Mouse (Mus musculus): ENCODE results near the gene 4933405O20Rik. TPM values are rescaled to one million over a fixed set of nuclear protein-coding genes. Genes with fewer than 3 reads are reported as not detected.

Gene 4933405O20Rik
- not detected in 2 replicates for polyA plus RNA-seq (2014; fragmentation: Nextera tagmentation; extraction: Ambion mirVana)

- H3K9me3 ChIP-seq (ENCODE audit: control insufficient read depth, low read length): no peaks in the 10 kb centered on the region
- H3K27ac ChIP-seq (ENCODE audit: low read depth, low read length): no peak within 1 kb of the TSS
- no peaks in the 10 kb centered on the region for H3K4me1 ChIP-seq (ENCODE audit: control insufficient read depth, insufficient read depth, low read length)
- no peaks in the 10 kb centered on the region for H3K36me3 ChIP-seq (ENCODE audit: control insufficient read depth, insufficient read depth, low read length)
- DNase-seq (ENCODE audit: low spot score): no peak
- H3K9ac ChIP-seq (ENCODE audit: low read length): no peak within 1 kb of the TSS
- ATAC-seq (ENCODE audit: insufficient read depth, low FRiP score, low TSS enrichment): no peak
- WGBS: 89% methylated on average over 3 of the region's 3 CpGs
- no peak within 1 kb of the TSS for H3K4me2 ChIP-seq (ENCODE audit: low read depth)
- no peaks in the 10 kb centered on the region for H3K27me3 ChIP-seq (ENCODE audit: control insufficient read depth, insufficient read depth, low read length)
- no peak within 1 kb of the TSS for H3K4me3 ChIP-seq (ENCODE audit: low read depth, low read length)
Observed at GRCm38 (mm10) chr7:50598890-50599289, at the start of gene 4933405O20Rik. Gene 4933405O20Rik (plus strand): TSS chr7:50599190.

GRCm38 (mm10) chr7:50549572-50549971 is 49.4 kb upstream of the 4933405O20Rik start:
- 73% methylated on average over 3 of the region's 3 CpGs for WGBS
- DNase-seq (ENCODE audit: low spot score) (no peak), ATAC-seq (ENCODE audit: insufficient read depth, low FRiP score, low TSS enrichment) (no peak)
- H3K4me2 ChIP-seq (ENCODE audit: low read depth): no peak overlapping the region
- no peak overlapping the region for H3K9ac ChIP-seq (ENCODE audit: low read length)
- no peaks in the 10 kb centered on the region for H3K27me3 ChIP-seq (ENCODE audit: control insufficient read depth, insufficient read depth, low read length)
- no peaks in the 10 kb centered on the region for H3K9me3 ChIP-seq (ENCODE audit: control insufficient read depth, low read length)
- H3K27ac ChIP-seq (ENCODE audit: low read depth, low read length): no peak overlapping the region
- H3K4me1 ChIP-seq (ENCODE audit: control insufficient read depth, insufficient read depth, low read length): no peaks in the 10 kb centered on the region
- no peak overlapping the region for H3K4me3 ChIP-seq (ENCODE audit: low read depth, low read length)
- H3K36me3 ChIP-seq (ENCODE audit: control insufficient read depth, insufficient read depth, low read length): no peaks in the 10 kb centered on the region

GRCm38 (mm10) chr7:50551426-50551825 is 47.6 kb upstream of the 4933405O20Rik start:
- 78% methylated on average over 4 of the region's 4 CpGs for WGBS
- ATAC-seq (ENCODE audit: insufficient read depth, low FRiP score, low TSS enrichment): no peak
- no peaks in the 10 kb centered on the region for H3K4me1 ChIP-seq (ENCODE audit: control insufficient read depth, insufficient read depth, low read length)
- no peak overlapping the region for H3K9ac ChIP-seq (ENCODE audit: low read length)
- no peak for DNase-seq (ENCODE audit: low spot score)
- H3K27me3 ChIP-seq (ENCODE audit: control insufficient read depth, insufficient read depth, low read length): no peaks in the 10 kb centered on the region
- H3K4me3 ChIP-seq (ENCODE audit: low read depth, low read length): no peak overlapping the region
- H3K36me3 ChIP-seq (ENCODE audit: control insufficient read depth, insufficient read depth, low read length): no peaks in the 10 kb centered on the region
- H3K4me2 ChIP-seq (ENCODE audit: low read depth): no peak overlapping the region
- H3K27ac ChIP-seq (ENCODE audit: low read depth, low read length): no peak overlapping the region
- no peaks in the 10 kb centered on the region for H3K9me3 ChIP-seq (ENCODE audit: control insufficient read depth, low read length)

GRCm38 (mm10) chr7:50562708-50563107 is 36.3 kb upstream of the 4933405O20Rik start:
- no peak for ATAC-seq (ENCODE audit: insufficient read depth, low FRiP score, low TSS enrichment)
- no peaks in the 10 kb centered on the region for H3K27me3 ChIP-seq (ENCODE audit: control insufficient read depth, insufficient read depth, low read length)
- H3K9me3 ChIP-seq (ENCODE audit: control insufficient read depth, low read length): no peaks in the 10 kb centered on the region
- no peak overlapping the region for H3K4me3 ChIP-seq (ENCODE audit: low read depth, low read length)
- WGBS: 79% methylated on average over 3 of the region's 3 CpGs
- no peak for DNase-seq (ENCODE audit: low spot score)
- no peak overlapping the region for H3K27ac ChIP-seq (ENCODE audit: low read depth, low read length)
- no peak overlapping the region for H3K9ac ChIP-seq (ENCODE audit: low read length)
- no peaks in the 10 kb centered on the region for H3K4me1 ChIP-seq (ENCODE audit: control insufficient read depth, insufficient read depth, low read length)
- H3K36me3 ChIP-seq (ENCODE audit: control insufficient read depth, insufficient read depth, low read length): no peaks in the 10 kb centered on the region
- H3K4me2 ChIP-seq (ENCODE audit: low read depth): no peak overlapping the region

- WGBS: 73% methylated on average over 7 of the region's 7 CpGs
- no peak overlapping the region for H3K4me3 ChIP-seq (ENCODE audit: low read depth, low read length)
- no peak overlapping the region for H3K27ac ChIP-seq (ENCODE audit: low read depth, low read length)
- no peak overlapping the region for H3K4me2 ChIP-seq (ENCODE audit: low read depth)
- H3K36me3 ChIP-seq (ENCODE audit: control insufficient read depth, insufficient read depth, low read length): no peaks in the 10 kb centered on the region
- H3K4me1 ChIP-seq (ENCODE audit: control insufficient read depth, insufficient read depth, low read length): no peaks in the 10 kb centered on the region
- no peak for DNase-seq (ENCODE audit: low spot score)
- no peaks in the 10 kb centered on the region for H3K9me3 ChIP-seq (ENCODE audit: control insufficient read depth, low read length)
- no peaks in the 10 kb centered on the region for H3K27me3 ChIP-seq (ENCODE audit: control insufficient read depth, insufficient read depth, low read length)
- no peak for ATAC-seq (ENCODE audit: insufficient read depth, low FRiP score, low TSS enrichment)
- no peak overlapping the region for H3K9ac ChIP-seq (ENCODE audit: low read length)
Observed at GRCm38 (mm10) chr7:50573841-50574240, 25.1 kb upstream of the 4933405O20Rik start.

- DNase-seq (ENCODE audit: low spot score): no peak
- ATAC-seq (ENCODE audit: insufficient read depth, low FRiP score, low TSS enrichment): no peak
- no peaks in the 10 kb centered on the region for H3K27me3 ChIP-seq (ENCODE audit: control insufficient read depth, insufficient read depth, low read length)
- no peak overlapping the region for H3K9ac ChIP-seq (ENCODE audit: low read length)
- no peaks in the 10 kb centered on the region for H3K9me3 ChIP-seq (ENCODE audit: control insufficient read depth, low read length)
- no peaks in the 10 kb centered on the region for H3K36me3 ChIP-seq (ENCODE audit: control insufficient read depth, insufficient read depth, low read length)
- H3K4me3 ChIP-seq (ENCODE audit: low read depth, low read length): no peak overlapping the region
- H3K4me2 ChIP-seq (ENCODE audit: low read depth): no peak overlapping the region
- WGBS: 71% methylated on average over 8 of the region's 8 CpGs
- H3K4me1 ChIP-seq (ENCODE audit: control insufficient read depth, insufficient read depth, low read length): no peaks in the 10 kb centered on the region
- H3K27ac ChIP-seq (ENCODE audit: low read depth, low read length): no peak overlapping the region
Observed at GRCm38 (mm10) chr7:50588642-50589424, 10.2 kb upstream of the 4933405O20Rik start.

- 87% methylated on average over 2 of the region's 2 CpGs for WGBS
- Histone ChIP-seq H3K4me1 (ENCODE audit: control insufficient read depth, insufficient read depth, low read length) (no peaks in the 10 kb centered on the region), H3K4me2 (ENCODE audit: low read depth) (no peak overlapping the region), H3K9me3 (ENCODE audit: control insufficient read depth, low read length) (no peaks in the 10 kb centered on the region), H3K36me3 (ENCODE audit: control insufficient read depth, insufficient read depth, low read length) (no peaks in the 10 kb centered on the region), H3K4me3 (ENCODE audit: low read depth, low read length) (no peak overlapping the region), H3K9ac (ENCODE audit: low read length) (no peak overlapping the region), H3K27me3 (ENCODE audit: control insufficient read depth, insufficient read depth, low read length) (no peaks in the 10 kb centered on the region), H3K27ac (ENCODE audit: low read depth, low read length) (no peak overlapping the region)
- no peak for ATAC-seq (ENCODE audit: insufficient read depth, low FRiP score, low TSS enrichment)
- no peak for DNase-seq (ENCODE audit: low spot score)
Observed at GRCm38 (mm10) chr7:50614101-50614500, 15.1 kb downstream of the 4933405O20Rik start.

- WGBS: 75% methylated on average over 3 of the region's 3 CpGs
- no peaks in the 10 kb centered on the region for H3K9me3 ChIP-seq (ENCODE audit: control insufficient read depth, low read length)
- H3K4me2 ChIP-seq (ENCODE audit: low read depth): no peak overlapping the region
- H3K36me3 ChIP-seq (ENCODE audit: control insufficient read depth, insufficient read depth, low read length): no peaks in the 10 kb centered on the region
- DNase-seq (ENCODE audit: low spot score) (no peak), ATAC-seq (ENCODE audit: insufficient read depth, low FRiP score, low TSS enrichment) (no peak)
- H3K4me3 ChIP-seq (ENCODE audit: low read depth, low read length): no peak overlapping the region
- no peak overlapping the region for H3K9ac ChIP-seq (ENCODE audit: low read length)
- H3K4me1 ChIP-seq (ENCODE audit: control insufficient read depth, insufficient read depth, low read length): no peaks in the 10 kb centered on the region
- H3K27me3 ChIP-seq (ENCODE audit: control insufficient read depth, insufficient read depth, low read length): no peaks in the 10 kb centered on the region
- H3K27ac ChIP-seq (ENCODE audit: low read depth, low read length): no peak overlapping the region
Observed at GRCm38 (mm10) chr7:50629186-50629585, 30.2 kb downstream of the 4933405O20Rik start.

- WGBS: 76% methylated on average over 2 of the region's 2 CpGs
- no peak for ATAC-seq (ENCODE audit: insufficient read depth, low FRiP score, low TSS enrichment)
- no peak for DNase-seq (ENCODE audit: low spot score)
Observed at GRCm38 (mm10) chr7:50633147-50633546, 34.2 kb downstream of the 4933405O20Rik start.

More at GRCm38 (mm10) chr7:50633147-50633546, 34.2 kb downstream of the 4933405O20Rik start:
- Histone ChIP-seq H3K4me3 (ENCODE audit: low read depth, low read length) (no peak overlapping the region), H3K4me2 (ENCODE audit: low read depth) (no peak overlapping the region), H3K27me3 (ENCODE audit: control insufficient read depth, insufficient read depth, low read length) (no peaks in the 10 kb centered on the region), H3K9ac (ENCODE audit: low read length) (no peak overlapping the region), H3K36me3 (ENCODE audit: control insufficient read depth, insufficient read depth, low read length) (no peaks in the 10 kb centered on the region), H3K4me1 (ENCODE audit: control insufficient read depth, insufficient read depth, low read length) (no peaks in the 10 kb centered on the region), H3K27ac (ENCODE audit: low read depth, low read length) (no peak overlapping the region), H3K9me3 (ENCODE audit: control insufficient read depth, low read length) (no peaks in the 10 kb centered on the region)

Measured in neural tube, embryonic 11.5 days (tissue).